Mouse (Mus musculus) myocyte (in vitro differentiated cells): ENCODE measurements at regions not wholly inside any gene's neighbourhood (a gene's known extent, or its start where the extent isn't known, plus 50 kb on each side); places are given as distances from the start of the nearest gene placed in this dataset.
A peak's percentile ranks its signal among the peaks of the same experiment; 100 is the strongest.

Experiments used
- H3K27me3 ChIP-seq: one replicate; pipeline ENCODE4 v1.6.1; 2011; ENCODE audit not compliant: control insufficient read depth, insufficient read depth, insufficient read length
- H3K36me3 ChIP-seq: one replicate; pipeline ENCODE4 v1.6.1; 2011; ENCODE audit not compliant: control insufficient read depth, insufficient read depth
- H3K4me2 ChIP-seq: one replicate; pipeline ENCODE4 v1.6.1; 2011; ENCODE audit warnings: low read depth, control low read depth
- H3K4me3 ChIP-seq: one replicate; pipeline ENCODE4 v1.5.1; 2011; ENCODE audit warnings: mild to moderate bottlenecking, control low read depth, moderate library complexity
- H3K79me2 ChIP-seq: one replicate; pipeline ENCODE4 v1.6.1; 2011; ENCODE audit not compliant: control insufficient read depth, insufficient read depth
- H3ac ChIP-seq: one replicate; pipeline ENCODE4 v1.6.1; 2011; ENCODE audit not compliant: control insufficient read depth, insufficient read length
- CEBPB ChIP-seq: IDR thresholded peaks from 2 replicates; pipeline ENCODE4 v1.6.1; 2011; ENCODE audit warnings: mild to moderate bottlenecking, moderate library complexity; ENCODE audit not compliant: poor library complexity, insufficient read depth, severe bottlenecking
- E2F4 ChIP-seq: IDR thresholded peaks from one replicate; pipeline ENCODE4 v1.6.1; 2011; ENCODE audit warnings: mild to moderate bottlenecking, control low read depth, moderate library complexity; ENCODE audit not compliant: insufficient read depth
- MAX ChIP-seq: IDR thresholded peaks from one replicate; pipeline ENCODE4 v1.6.1; 2011; ENCODE audit warnings: low read depth, mild to moderate bottlenecking, control low read depth
- MYOD1 ChIP-seq, 3 experiments: IDR thresholded peaks; one replicate each; pipeline ENCODE4 v1.6.1; 2011; ENCODE audit warnings: control low read depth in 2 of 3, low read depth in 2 of 3, mild to moderate bottlenecking in 2 of 3, moderate library complexity in 1 of 3; ENCODE audit not compliant: insufficient read length in 2 of 3, control insufficient read depth in 1 of 3
- MYOG ChIP-seq, 3 experiments: IDR thresholded peaks; one replicate each; pipeline ENCODE4 v1.6.1; 2011; ENCODE audit warnings: control low read depth in 2 of 3, low read depth in 2 of 3, mild to moderate bottlenecking in 2 of 3; ENCODE audit not compliant: insufficient read length in 2 of 3, control insufficient read depth in 1 of 3, insufficient read depth in 1 of 3
- POLR2A ChIP-seq: IDR thresholded peaks from one replicate; pipeline ENCODE4 v1.6.1; 2011; ENCODE audit warnings: low read depth, mild to moderate bottlenecking, control low read depth, moderate library complexity; ENCODE audit not compliant: insufficient read length
- POLR2AphosphoS2 ChIP-seq: IDR thresholded peaks from one replicate; pipeline ENCODE4 v1.6.1; 2011; ENCODE audit warnings: low read depth, control low read depth; ENCODE audit not compliant: insufficient read length
- REST ChIP-seq: IDR thresholded peaks from one replicate; pipeline ENCODE4 v1.6.1; 2011; ENCODE audit warnings: mild to moderate bottlenecking, control low read depth, moderate library complexity; ENCODE audit not compliant: insufficient read depth, insufficient read length
- SRF ChIP-seq: IDR thresholded peaks from one replicate; pipeline ENCODE4 v1.6.1; 2011; ENCODE audit warnings: low read depth; ENCODE audit not compliant: control insufficient read depth, insufficient read length
- TCF12 ChIP-seq: IDR thresholded peaks from one replicate; pipeline ENCODE4 v1.6.1; 2011; ENCODE audit warnings: mild to moderate bottlenecking, control low read depth; ENCODE audit not compliant: poor library complexity, insufficient read depth, severe bottlenecking
- TCF3 ChIP-seq: IDR thresholded peaks from one replicate; pipeline ENCODE4 v1.6.1; 2011; ENCODE audit warnings: low read depth, control low read depth; ENCODE audit not compliant: insufficient read length
- USF1 ChIP-seq: IDR thresholded peaks from one replicate; pipeline ENCODE4 v1.6.1; 2011; ENCODE audit warnings: low read depth, mild to moderate bottlenecking, control low read depth, moderate library complexity

- Histone ChIP-seq H3K4me3 (no peak overlapping the region), H3K36me3 (no peaks in the 10 kb centered on the region), H3ac (no peak overlapping the region), H3K4me2 (no peak overlapping the region), H3K79me2 (no peaks in the 10 kb centered on the region), H3K27me3 (no peaks in the 10 kb centered on the region)
- TF ChIP-seq USF1 (no peak), POLR2A (no peak), MYOD1 (IDR thresholded peaks at IDR 0.05; ENCODE audit: control insufficient read depth in 1 of 3, insufficient read length in 2 of 3, low read depth in 2 of 3) (no peak), TCF3 (no peak), TCF12 (no peak), E2F4 (no peak), SRF (no peak), MAX (no peak), REST (no peak), MYOG (IDR thresholded peaks at IDR 0.05; ENCODE audit: control insufficient read depth in 1 of 3, insufficient read depth in 1 of 3, insufficient read length in 2 of 3, low read depth in 2 of 3) (no peak), POLR2AphosphoS2 (no peak), CEBPB (no peak)
These were observed 137.8 kb upstream of the Fbxl17 start for GRCm38 (mm10) chr17:63637598-63637997.

GRCm38 (mm10) chr17:63644390-63644789, 144.6 kb upstream of the Fbxl17 start:
- TF ChIP-seq TCF3 (no peak), CEBPB (no peak), POLR2A (no peak), MAX (no peak), TCF12 (no peak), MYOD1 (IDR thresholded peaks at IDR 0.05; ENCODE audit: control insufficient read depth in 1 of 3, insufficient read length in 2 of 3, low read depth in 2 of 3) (no peak), POLR2AphosphoS2 (no peak), MYOG (IDR thresholded peaks at IDR 0.05; ENCODE audit: control insufficient read depth in 1 of 3, insufficient read depth in 1 of 3, insufficient read length in 2 of 3, low read depth in 2 of 3) (no peak), USF1 (no peak), REST (no peak), SRF (no peak), E2F4 (no peak)
- H3K36me3 ChIP-seq = no peaks in the 10 kb centered on the region
- no peaks in the 10 kb centered on the region for H3K27me3 ChIP-seq
- H3K4me3 ChIP-seq = no peak overlapping the region
- H3K4me2 ChIP-seq = no peak overlapping the region
- no peaks in the 10 kb centered on the region for H3K79me2 ChIP-seq
- no peak overlapping the region for H3ac ChIP-seq

- H3K4me2 ChIP-seq = no peak overlapping the region
- H3K4me3 ChIP-seq = no peak overlapping the region
- H3K27me3 ChIP-seq = no peaks in the 10 kb centered on the region
- H3K79me2 ChIP-seq = no peaks in the 10 kb centered on the region
- H3ac ChIP-seq = no peak overlapping the region
- no peaks in the 10 kb centered on the region for H3K36me3 ChIP-seq
- no peak for TF ChIP-seq TCF3
- no peak for TF ChIP-seq E2F4
- no peak for TF ChIP-seq SRF
- peak in 2 of 3 experiments; percentile 6 to 14 for TF ChIP-seq MYOD1 (IDR thresholded peaks at IDR 0.05; ENCODE audit: control insufficient read depth in 1 of 3, insufficient read length in 2 of 3, low read depth in 2 of 3)
- TF ChIP-seq CEBPB = no peak
These were observed 157.9 kb upstream of the Fbxl17 start for GRCm38 (mm10) chr17:63657687-63658086.

GRCm38 (mm10) chr17:63660841-63661481, 161.1 kb upstream of the Fbxl17 start:
- Histone ChIP-seq H3K4me3 (peak overlapping the region; percentile 13), H3K27me3 (no peaks in the 10 kb centered on the region), H3K79me2 (no peaks in the 10 kb centered on the region), H3K36me3 (no peaks in the 10 kb centered on the region), H3ac (no peak overlapping the region), H3K4me2 (peak overlapping the region; percentile 75)
- TF ChIP-seq CEBPB (0 out of 2 replicates have a peak, but pooled peaks have one; percentile 39), E2F4 (no peak), MYOG (IDR thresholded peaks at IDR 0.05; ENCODE audit: control insufficient read depth in 1 of 3, insufficient read depth in 1 of 3, insufficient read length in 2 of 3, low read depth in 2 of 3) (no peak), MYOD1 (IDR thresholded peaks at IDR 0.05; ENCODE audit: control insufficient read depth in 1 of 3, insufficient read length in 2 of 3, low read depth in 2 of 3) (no peak)

GRCm38 (mm10) chr17:63661584-63661983, 161.8 kb upstream of the Fbxl17 start:
- H3K79me2 ChIP-seq = no peaks in the 10 kb centered on the region
- H3K27me3 ChIP-seq = no peaks in the 10 kb centered on the region
- no peaks in the 10 kb centered on the region for H3K36me3 ChIP-seq
- peak overlapping the region; percentile 13 for H3K4me3 ChIP-seq
- no peak overlapping the region for H3ac ChIP-seq
- TF ChIP-seq CEBPB (no peak), MYOG (IDR thresholded peaks at IDR 0.05; ENCODE audit: control insufficient read depth in 1 of 3, insufficient read depth in 1 of 3, insufficient read length in 2 of 3, low read depth in 2 of 3) (no peak), POLR2A (peak; percentile 75), REST (no peak), POLR2AphosphoS2 (peak; percentile 76), USF1 (peak; percentile 4)
- H3K4me2 ChIP-seq = peak overlapping the region; percentile 75
